Mouse (Mus musculus) forelimb bud, embryonic 11.5 days (tissue): ENCODE results near the gene Dnaic1.
"Not testable (repeated sequence)": the region's sequence is repeated elsewhere in the genome, so short reads cannot be mapped to it uniquely, and the experiment has no call there.

ENCODE experiments used
- DNase-seq: peaks from one replicate; pipeline ENCODE4 v3.0.0-alpha.2; 2012; ENCODE audit warnings: low read depth, low spot score

Dnaic1 gene

GRCm38 (mm10) chr4:41665009-41665675 lies 95.6 kb downstream of the Dnaic1 start:
- DNase-seq = no peak

- DNase-seq = no peak
These were observed 97.1 kb downstream of the Dnaic1 start for GRCm38 (mm10) chr4:41666646-41667045.

GRCm38 (mm10) chr4:41670836-41671235 lies 101.3 kb downstream of the Dnaic1 start:
- no peak for DNase-seq

GRCm38 (mm10) chr4:41671500-41671899 lies 101.9 kb downstream of the Dnaic1 start:
- DNase-seq = no peak

- peak; percentile 57 for DNase-seq
These were observed 102.4 kb downstream of the Dnaic1 start for GRCm38 (mm10) chr4:41671963-41672480.

GRCm38 (mm10) chr4:41672522-41672963 lies 103.0 kb downstream of the Dnaic1 start:
- no peak for DNase-seq

- no peak for DNase-seq
These were observed 103.6 kb downstream of the Dnaic1 start for GRCm38 (mm10) chr4:41673186-41673585.

GRCm38 (mm10) chr4:41676248-41677005 lies 106.9 kb downstream of the Dnaic1 start:
- no peak for DNase-seq

GRCm38 (mm10) chr4:41677006-41677629 lies 107.5 kb downstream of the Dnaic1 start:
- no peak for DNase-seq

- DNase-seq = no peak
These were observed 109.3 kb downstream of the Dnaic1 start for GRCm38 (mm10) chr4:41678863-41679262.

GRCm38 (mm10) chr4:41679291-41679690 lies 109.7 kb downstream of the Dnaic1 start:
- no peak for DNase-seq

GRCm38 (mm10) chr4:41681176-41681575 lies 111.6 kb downstream of the Dnaic1 start:
- DNase-seq = no peak

GRCm38 (mm10) chr4:41681947-41682346 lies 112.4 kb downstream of the Dnaic1 start:
- no peak for DNase-seq

- no peak for DNase-seq
These were observed 113.2 kb downstream of the Dnaic1 start for GRCm38 (mm10) chr4:41682789-41683188.

GRCm38 (mm10) chr4:41683303-41683702 lies 113.7 kb downstream of the Dnaic1 start:
- DNase-seq = not testable (repeated sequence)

GRCm38 (mm10) chr4:41684131-41684930 lies 114.8 kb downstream of the Dnaic1 start:
- not testable (repeated sequence) for DNase-seq

GRCm38 (mm10) chr4:41684931-41685453 lies 115.4 kb downstream of the Dnaic1 start:
- DNase-seq = not testable (repeated sequence)

- not testable (repeated sequence) for DNase-seq
These were observed 116.4 kb downstream of the Dnaic1 start for GRCm38 (mm10) chr4:41685882-41686492.
